Mouse (Mus musculus) ES-Bruce4 (cell line): ENCODE data around the gene Rptor.

Experiments used
- CTCF ChIP-seq: IDR thresholded peaks from one replicate; pipeline ENCODE4 v1.8.1; 2011; ENCODE audit warnings: low read depth, low read length
- EP300 ChIP-seq: IDR thresholded peaks from 2 replicates; pipeline ENCODE4 v1.6.1; 2011; ENCODE audit warnings: low read depth, low read length; ENCODE audit not compliant: insufficient read depth
- POLR2A ChIP-seq: IDR thresholded peaks from one replicate; pipeline ENCODE4 v1.8.1; 2011; ENCODE audit warnings: low read length; ENCODE audit not compliant: insufficient read depth

- TF ChIP-seq CTCF (no peak), POLR2A (no peak), EP300 (no peak)
Observed at GRCm38 (mm10) chr11:119918521-119918920, 315.8 kb downstream of the Rptor start.
